Mouse (Mus musculus): ENCODE results near the gene Btbd16. TPM values are rescaled to one million over a fixed set of nuclear protein-coding genes. Genes with fewer than 3 reads are reported as not detected.

The Btbd16 gene
- polyA plus RNA-seq, 1 experiment from 2014 or later, result 0.04 TPM

DNA sequence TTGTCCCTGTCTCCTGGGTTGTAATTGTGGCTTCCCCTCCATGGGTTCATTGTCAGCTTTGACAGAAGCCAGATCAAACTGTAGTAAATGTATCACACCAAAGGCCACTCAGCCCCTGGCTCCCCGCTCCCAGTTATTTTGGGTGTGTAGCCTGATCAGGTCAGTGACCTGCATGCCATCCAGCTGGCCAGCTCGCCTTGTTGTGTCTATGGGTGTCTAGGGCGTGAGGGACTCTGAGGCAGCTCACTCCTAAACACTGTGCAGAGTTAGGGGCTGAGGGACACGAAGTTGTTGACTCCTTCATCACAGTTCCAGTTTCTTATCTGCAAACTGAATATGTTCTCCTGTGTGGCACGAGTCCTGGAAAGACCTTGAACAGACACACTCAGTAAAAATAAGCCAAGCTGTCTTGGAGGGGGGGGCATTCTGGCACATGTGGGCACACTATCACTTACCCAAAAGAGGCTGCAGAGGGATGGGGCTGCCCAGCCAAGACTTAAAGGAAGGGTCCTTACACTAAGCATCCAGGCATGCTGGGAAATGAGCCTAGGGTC is 7.1 kb downstream of the Btbd16 start:
- ATAC-seq (ENCODE audit: insufficient number of reproducible peaks, low FRiP score, low TSS enrichment, low read depth), result no peak
- WGBS, result 61% methylated on average over 5 of the region's 5 CpGs
- Histone ChIP-seq H3K27me3 (no peaks in the 10 kb centered on the region), H3K4me3 (no peak overlapping the region), H3K36me3 (no peaks in the 10 kb centered on the region), H3K4me2 (no peak overlapping the region), H3K27ac (no peak overlapping the region), H3K9ac (no peak overlapping the region), H3K9me3 (no peaks in the 10 kb centered on the region), H3K4me1 (peaks cover 1% of the 10 kb centered on the region)

DNA sequence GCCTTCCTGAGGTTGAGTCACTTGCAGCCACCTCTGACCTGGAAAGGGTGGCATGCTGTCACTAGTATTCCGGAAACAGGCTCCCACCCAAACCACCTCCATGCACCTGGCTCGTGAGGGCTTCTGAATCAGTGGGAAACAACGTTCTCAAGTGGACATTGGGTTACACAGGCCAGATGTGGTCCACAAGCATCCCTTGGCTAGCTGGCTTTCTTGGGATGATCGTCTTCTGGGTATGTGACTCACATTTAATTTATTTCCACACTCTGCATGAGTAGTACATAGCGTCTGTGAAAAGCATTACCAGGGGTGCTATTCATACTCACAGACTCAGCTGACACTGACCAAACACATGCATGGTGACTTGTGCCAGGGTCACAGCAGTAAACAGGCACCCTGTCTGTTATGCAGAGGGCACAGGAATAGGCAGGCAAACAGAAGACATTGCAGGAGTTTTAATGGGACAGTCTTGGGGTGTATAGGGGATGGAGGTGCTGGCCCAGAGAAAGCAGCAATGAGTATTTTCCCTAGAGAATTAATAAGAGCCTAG is 8.7 kb downstream of the Btbd16 start:
- H3K36me3 ChIP-seq, result no peaks in the 10 kb centered on the region
- peaks cover 14% of the 10 kb centered on the region for H3K4me1 ChIP-seq
- H3K4me3 ChIP-seq, result no peak overlapping the region
- no peaks in the 10 kb centered on the region for H3K9me3 ChIP-seq
- no peak overlapping the region for H3K4me2 ChIP-seq
- no peak overlapping the region for H3K9ac ChIP-seq
- 72% methylated on average over 5 of the region's 5 CpGs for WGBS
- H3K27me3 ChIP-seq, result no peaks in the 10 kb centered on the region
- ATAC-seq (ENCODE audit: insufficient number of reproducible peaks, low FRiP score, low TSS enrichment, low read depth), result no peak
- H3K27ac ChIP-seq, result no peak overlapping the region

DNA sequence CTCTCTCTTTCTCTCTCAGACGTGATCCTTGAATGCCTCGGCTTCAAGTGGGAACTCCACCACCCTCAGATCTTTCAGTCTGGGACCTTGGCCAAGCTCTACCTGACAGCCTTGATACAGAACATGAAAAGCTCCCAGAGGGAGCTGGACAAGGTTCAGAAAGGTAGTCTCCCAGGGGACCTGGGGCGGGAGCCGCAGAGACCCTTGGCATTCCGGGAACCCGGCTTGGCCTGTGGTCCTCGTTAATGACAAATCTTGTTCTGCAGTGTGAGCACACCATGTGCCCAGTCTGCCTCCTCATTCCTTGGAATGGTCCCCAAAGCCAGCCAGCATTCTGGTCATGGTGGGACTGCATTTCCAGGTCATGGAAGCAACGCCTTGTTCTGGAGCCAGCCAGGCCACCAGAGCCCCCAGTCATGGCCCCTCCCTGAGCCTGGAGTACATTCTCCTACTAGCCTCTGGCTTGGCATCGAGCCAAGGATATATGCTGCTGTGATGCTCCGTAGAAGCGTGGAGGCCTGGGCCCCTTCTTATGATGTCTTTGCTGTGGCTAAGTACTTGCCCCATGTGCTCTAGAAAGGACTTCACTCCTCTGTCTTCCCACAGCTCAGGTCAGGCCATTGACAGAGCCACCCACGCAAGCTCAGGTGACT is 12.2 kb downstream of the Btbd16 start:
- no peak for ATAC-seq (ENCODE audit: insufficient number of reproducible peaks, low FRiP score, low TSS enrichment, low read depth)
- no peak overlapping the region for H3K27ac ChIP-seq
- 64% methylated on average over 12 of the region's 12 CpGs for WGBS

DNA sequence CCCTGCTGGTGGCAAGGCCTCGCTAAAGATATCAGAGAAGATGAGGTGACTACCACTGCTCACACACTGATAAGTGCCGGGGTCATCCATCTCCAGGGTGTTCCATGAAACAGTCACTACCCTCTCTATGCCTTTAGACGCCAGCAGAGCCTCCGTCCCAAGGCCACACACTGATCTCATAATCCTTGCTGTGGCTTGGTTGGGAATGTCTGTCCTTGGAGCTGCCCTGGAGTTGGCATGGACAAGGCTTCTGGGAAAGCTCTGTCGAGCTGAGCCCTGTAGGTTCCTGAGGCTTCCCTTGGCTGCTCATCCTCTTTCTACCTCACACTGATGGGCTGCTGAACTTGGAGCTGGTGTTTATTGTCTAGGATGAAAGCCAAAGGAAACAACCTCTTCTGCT is 12.8 kb downstream of the Btbd16 start:
- Histone ChIP-seq H3K4me3 (no peak overlapping the region), H3K9me3 (no peaks in the 10 kb centered on the region), H3K27ac (no peak overlapping the region), H3K4me2 (no peak overlapping the region), H3K9ac (no peak overlapping the region), H3K27me3 (no peaks in the 10 kb centered on the region), H3K4me1 (peaks cover 14% of the 10 kb centered on the region), H3K36me3 (no peaks in the 10 kb centered on the region)
- 66% methylated on average over 5 of the region's 5 CpGs for WGBS
- ATAC-seq (ENCODE audit: insufficient number of reproducible peaks, low FRiP score, low TSS enrichment, low read depth), result no peak

More for the DNA sequence above, 12.2 kb downstream of the Btbd16 start:
- Histone ChIP-seq H3K4me1 (peaks cover 14% of the 10 kb centered on the region), H3K36me3 (no peaks in the 10 kb centered on the region), H3K27me3 (no peaks in the 10 kb centered on the region), H3K4me3 (no peak overlapping the region), H3K4me2 (no peak overlapping the region), H3K9me3 (no peaks in the 10 kb centered on the region), H3K9ac (no peak overlapping the region)

DNA sequence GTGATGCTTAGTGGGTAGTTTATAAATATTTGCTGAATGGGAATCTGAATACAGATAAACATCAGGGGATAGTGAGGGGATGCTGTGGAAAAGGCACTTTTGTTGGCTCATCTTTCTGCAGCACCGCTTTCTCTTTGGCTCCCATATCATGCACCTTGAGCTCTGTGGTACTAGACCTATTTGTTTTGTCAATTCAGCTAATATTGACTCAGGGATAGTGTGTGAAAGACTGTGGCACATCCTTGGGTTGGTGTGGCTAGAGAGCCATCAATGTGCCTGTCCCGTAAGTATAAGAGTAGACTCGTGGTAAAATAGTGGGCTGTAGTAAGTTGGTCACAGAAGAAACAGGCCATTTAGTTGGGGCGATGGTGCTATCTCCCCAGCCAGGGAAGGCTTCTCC is 13.7 kb downstream of the Btbd16 start:
- H3K36me3 ChIP-seq, result no peaks in the 10 kb centered on the region
- H3K4me2 ChIP-seq, result no peak overlapping the region
- 96% methylated on average over 4 of the region's 4 CpGs for WGBS
- no peaks in the 10 kb centered on the region for H3K9me3 ChIP-seq
- no peak overlapping the region for H3K9ac ChIP-seq
- no peak overlapping the region for H3K4me3 ChIP-seq
- peaks cover 14% of the 10 kb centered on the region for H3K4me1 ChIP-seq
- H3K27ac ChIP-seq, result no peak overlapping the region
- ATAC-seq (ENCODE audit: insufficient number of reproducible peaks, low FRiP score, low TSS enrichment, low read depth), result no peak
- H3K27me3 ChIP-seq, result no peaks in the 10 kb centered on the region

DNA sequence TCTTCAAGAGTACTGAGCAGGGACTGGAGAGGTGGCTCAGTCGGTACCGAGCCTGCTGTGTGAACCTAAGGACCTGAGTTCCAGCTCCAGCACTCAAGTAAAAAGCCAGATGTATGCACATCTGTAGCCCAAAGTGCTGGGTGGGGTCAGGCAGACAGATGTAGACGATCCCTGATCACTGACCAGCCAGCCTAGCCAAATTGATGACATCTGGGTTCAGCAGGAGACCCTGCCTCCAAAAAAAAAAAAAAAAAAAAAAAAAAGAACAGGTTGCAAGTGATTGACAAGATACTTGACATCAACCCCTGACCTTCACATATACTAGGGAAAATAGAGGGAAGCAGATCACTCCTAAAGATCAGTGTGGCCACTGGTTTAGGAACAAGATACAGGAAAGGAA is 15.1 kb downstream of the Btbd16 start:
- no peak for ATAC-seq (ENCODE audit: insufficient number of reproducible peaks, low FRiP score, low TSS enrichment, low read depth)
- Histone ChIP-seq H3K4me2 (no peak overlapping the region), H3K27me3 (no peaks in the 10 kb centered on the region), H3K4me1 (peaks cover 14% of the 10 kb centered on the region), H3K4me3 (no peak overlapping the region), H3K36me3 (no peaks in the 10 kb centered on the region), H3K9me3 (no peaks in the 10 kb centered on the region), H3K27ac (no peak overlapping the region), H3K9ac (no peak overlapping the region)
- 70% methylated on average over 3 of the region's 3 CpGs for WGBS

DNA sequence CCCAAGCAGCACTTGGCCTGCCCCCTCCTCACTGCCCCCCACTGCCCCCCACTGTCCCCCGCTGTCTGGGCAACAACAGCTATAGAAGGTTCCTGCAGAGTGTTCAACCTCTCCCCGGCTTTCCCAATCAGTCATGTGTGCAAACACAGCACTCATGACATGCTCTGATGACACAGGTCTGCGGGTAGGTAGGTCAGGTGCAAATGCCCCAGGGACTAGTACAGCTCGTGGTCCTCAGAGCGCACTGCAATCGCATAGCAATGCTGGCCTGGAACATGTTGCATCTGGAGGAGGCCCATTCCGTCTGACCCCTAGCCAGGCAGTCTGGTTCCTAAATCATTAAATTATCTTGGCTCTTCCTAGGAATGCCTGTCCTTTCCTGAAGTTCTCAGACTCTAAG is 15.6 kb downstream of the Btbd16 start:
- H3K4me3 ChIP-seq, result no peak overlapping the region
- H3K4me1 ChIP-seq, result peaks cover 14% of the 10 kb centered on the region
- no peak overlapping the region for H3K4me2 ChIP-seq
- no peak overlapping the region for H3K9ac ChIP-seq
- no peaks in the 10 kb centered on the region for H3K27me3 ChIP-seq
- WGBS, result 83% methylated on average over 7 of the region's 7 CpGs
- H3K36me3 ChIP-seq, result no peaks in the 10 kb centered on the region
- H3K9me3 ChIP-seq, result no peaks in the 10 kb centered on the region
- ATAC-seq (ENCODE audit: insufficient number of reproducible peaks, low FRiP score, low TSS enrichment, low read depth), result no peak
- no peak overlapping the region for H3K27ac ChIP-seq

DNA sequence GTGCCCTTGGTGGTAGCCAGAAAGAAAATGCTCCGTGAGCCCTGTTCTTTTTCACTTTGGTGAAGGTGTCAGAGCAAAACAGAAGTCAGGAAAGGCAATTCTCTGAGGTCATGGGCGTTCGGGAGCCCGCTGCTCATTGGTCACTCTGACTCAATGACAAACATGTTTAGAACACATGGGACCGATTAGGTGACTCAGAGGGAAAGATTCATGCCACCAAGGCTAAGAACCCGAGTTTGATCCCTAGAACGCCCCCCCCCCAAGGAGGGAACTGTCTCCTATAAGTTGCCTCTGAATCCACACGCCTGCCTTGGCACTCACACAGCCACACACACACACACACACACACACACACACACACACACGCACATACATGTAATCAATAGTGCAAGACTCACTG is 19.8 kb downstream of the Btbd16 start:
- Histone ChIP-seq H3K9ac (no peak overlapping the region), H3K4me2 (no peak overlapping the region), H3K9me3 (no peaks in the 10 kb centered on the region), H3K4me3 (no peak overlapping the region), H3K36me3 (no peaks in the 10 kb centered on the region), H3K27me3 (no peaks in the 10 kb centered on the region), H3K4me1 (0 out of 2 replicates have a peak, but pooled peaks cover 3% of the 10 kb centered on the region), H3K27ac (no peak overlapping the region)
- 53% methylated on average over 9 of the region's 9 CpGs for WGBS
- no peak for ATAC-seq (ENCODE audit: insufficient number of reproducible peaks, low FRiP score, low TSS enrichment, low read depth)

DNA sequence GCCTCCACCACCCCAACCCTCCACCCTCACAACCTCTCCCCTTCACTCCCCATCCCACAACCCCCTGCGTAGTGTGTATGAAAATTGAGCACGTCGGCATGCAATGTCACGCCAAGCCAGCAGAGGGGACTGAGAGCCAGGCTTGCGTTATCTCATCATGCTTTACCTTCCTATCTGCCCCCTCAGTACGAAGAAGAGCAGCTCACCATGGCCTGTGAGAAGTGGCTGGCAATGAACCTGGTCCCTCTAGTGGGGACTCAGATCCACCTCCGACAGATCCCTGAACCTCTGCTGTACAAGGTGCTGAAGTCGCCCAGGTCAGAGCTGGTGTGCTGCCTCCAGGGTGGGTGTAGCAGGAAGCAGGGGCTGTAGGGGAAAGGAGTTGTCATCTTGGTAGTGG is 22.9 kb downstream of the Btbd16 start:
- ATAC-seq (ENCODE audit: insufficient number of reproducible peaks, low FRiP score, low TSS enrichment, low read depth), result no peak
- WGBS, result 66% methylated on average over 8 of the region's 8 CpGs
- H3K4me3 ChIP-seq, result no peak overlapping the region
- H3K36me3 ChIP-seq, result no peaks in the 10 kb centered on the region
- no peak overlapping the region for H3K9ac ChIP-seq
- no peaks in the 10 kb centered on the region for H3K9me3 ChIP-seq
- H3K27ac ChIP-seq, result no peak overlapping the region
- H3K4me1 ChIP-seq, result 0 out of 2 replicates have a peak, but pooled peaks cover 3% of the 10 kb centered on the region
- H3K4me2 ChIP-seq, result no peak overlapping the region
- H3K27me3 ChIP-seq, result no peaks in the 10 kb centered on the region

DNA sequence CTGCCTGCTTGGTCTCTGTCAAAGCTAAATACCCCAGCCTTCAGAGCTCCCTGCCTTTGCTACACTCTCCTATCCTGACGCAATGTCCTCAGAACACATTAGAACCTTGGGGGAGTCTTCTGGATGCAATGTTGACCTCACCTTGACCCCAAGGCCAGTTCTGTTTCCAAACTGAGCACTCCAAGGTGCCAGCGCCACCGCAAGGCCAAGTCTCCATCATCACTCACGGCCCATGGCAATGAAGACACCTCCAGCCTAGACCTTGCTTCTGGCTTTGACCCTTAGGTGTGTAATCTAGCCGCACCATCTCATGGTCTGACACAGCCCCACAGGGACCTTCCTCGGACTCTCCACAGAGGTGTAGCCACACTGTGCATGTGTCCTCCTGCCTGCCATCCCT is 23.7 kb downstream of the Btbd16 start:
- Histone ChIP-seq H3K27ac (no peak overlapping the region), H3K4me3 (no peak overlapping the region), H3K4me2 (no peak overlapping the region), H3K4me1 (0 out of 2 replicates have a peak, but pooled peaks cover 3% of the 10 kb centered on the region), H3K9ac (no peak overlapping the region), H3K27me3 (no peaks in the 10 kb centered on the region), H3K9me3 (no peaks in the 10 kb centered on the region), H3K36me3 (no peaks in the 10 kb centered on the region)
- ATAC-seq (ENCODE audit: insufficient number of reproducible peaks, low FRiP score, low TSS enrichment, low read depth), result no peak
- WGBS, result 91% methylated on average over 6 of the region's 6 CpGs

DNA sequence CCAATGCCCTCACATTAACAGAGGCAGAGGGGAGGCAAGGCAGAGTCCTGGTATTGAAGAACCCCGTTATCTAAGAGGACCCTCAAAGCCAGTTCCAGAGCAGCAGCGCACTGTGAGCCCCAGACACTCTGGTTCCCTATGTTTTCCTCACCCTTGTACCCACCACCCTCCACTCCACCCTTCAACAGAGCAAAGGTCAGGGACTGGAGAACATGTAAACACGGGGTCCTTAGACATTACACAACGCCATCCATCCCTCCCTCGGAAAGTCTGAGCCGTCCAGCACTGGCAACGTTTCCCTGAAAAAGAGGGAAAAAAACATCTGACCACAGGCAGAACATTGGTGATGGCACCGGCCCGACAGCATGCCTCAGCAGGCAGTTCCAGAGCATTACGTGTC is 25.5 kb downstream of the Btbd16 start:
- WGBS, result 82% methylated on average over 10 of the region's 10 CpGs
- H3K27ac ChIP-seq, result no peak overlapping the region
- no peak for ATAC-seq (ENCODE audit: insufficient number of reproducible peaks, low FRiP score, low TSS enrichment, low read depth)
- H3K4me1 ChIP-seq, result 0 out of 2 replicates have a peak, but pooled peaks cover 3% of the 10 kb centered on the region
- H3K36me3 ChIP-seq, result no peaks in the 10 kb centered on the region
- H3K4me3 ChIP-seq, result no peak overlapping the region
- no peaks in the 10 kb centered on the region for H3K9me3 ChIP-seq
- no peak overlapping the region for H3K9ac ChIP-seq
- H3K4me2 ChIP-seq, result no peak overlapping the region
- no peaks in the 10 kb centered on the region for H3K27me3 ChIP-seq

DNA sequence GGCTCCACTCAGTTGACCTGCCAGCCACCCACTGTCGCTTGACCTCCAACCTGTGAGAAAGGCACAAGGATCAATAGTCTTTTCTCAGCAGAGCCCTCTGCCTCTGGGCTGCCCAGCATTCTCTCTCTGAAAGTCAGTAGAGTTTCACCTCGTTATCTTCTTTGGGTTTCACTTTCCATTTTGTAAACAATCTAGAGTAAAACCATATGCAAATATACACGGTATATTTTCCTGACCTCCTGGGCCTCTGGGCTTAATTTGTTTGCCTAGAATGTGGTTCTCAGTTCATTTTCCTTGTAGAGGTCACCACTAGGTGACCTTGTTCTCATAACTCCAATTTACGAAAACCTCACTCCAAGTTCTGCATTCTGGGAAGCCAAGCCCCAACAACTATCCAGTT is 26.8 kb downstream of the Btbd16 start:
- Histone ChIP-seq H3K36me3 (no peaks in the 10 kb centered on the region), H3K4me1 (no peaks in the 10 kb centered on the region), H3K9ac (no peak overlapping the region), H3K4me3 (no peak overlapping the region), H3K4me2 (no peak overlapping the region), H3K9me3 (no peaks in the 10 kb centered on the region), H3K27ac (no peak overlapping the region), H3K27me3 (no peaks in the 10 kb centered on the region)
- no peak for ATAC-seq (ENCODE audit: insufficient number of reproducible peaks, low FRiP score, low TSS enrichment, low read depth)
- WGBS, result 49% methylated on average over 4 of the region's 4 CpGs
